Mouse (Mus musculus) mouse embryonic stem cell (cell line): ENCODE results near the gene Ankrd35.
"Not testable (repeated sequence)": the region's sequence is repeated elsewhere in the genome, so short reads cannot be mapped to it uniquely, and the experiment has no call there.

Experiments
- in situ Hi-C, 2 experiments: fragments of 300-500 bp; cut with MboI; formaldehyde crosslinking; loops; 1 replicate in 1 of 2; 3 replicates in 1 of 2; pipeline ENCODE4 v1.14.3; 2019 to 2020; ENCODE audit warnings: low sequenced_read_pairs in 2 of 2, low pct_unique_long_range_greater_than_20kb in 1 of 2, mixed read lengths in 1 of 2; ENCODE audit not compliant: unreplicated experiment in 1 of 2

Ankrd35 gene

GRCm38 (mm10) chr3:96669727-96670468, at the start of gene Ankrd35:
Gene Ankrd35 (plus strand): TSS chr3:96670131.
- in situ Hi-C loops, result no loop called here

- in situ Hi-C loops, result no loop called here
Measured at GRCm38 (mm10) chr3:96623201-96623600, 46.7 kb upstream of the Ankrd35 start.

- in situ Hi-C loops, result loop anchor here in 1 of 2 experiments (10.0 kb wide), 1 partner anchor 85 kb away; no protein-coding TSS in a partner anchor
Measured at GRCm38 (mm10) chr3:96629729-96630600, 40.0 kb upstream of the Ankrd35 start, which contains the start of gene Rbm8a. Gene Rbm8a (plus strand): TSS chr3:96629933.

GRCm38 (mm10) chr3:96632058-96632457, 37.9 kb upstream of the Ankrd35 start:
- in situ Hi-C loops, result loop anchor here in 1 of 2 experiments (10.0 kb wide), 1 partner anchor 87 kb away; no protein-coding TSS in a partner anchor

GRCm38 (mm10) chr3:96634015-96634414, 35.9 kb upstream of the Ankrd35 start:
- in situ Hi-C loops, result loop anchor here in 1 of 2 experiments (10.0 kb wide), 1 partner anchor 89 kb away; no protein-coding TSS in a partner anchor

- in situ Hi-C loops, result loop anchor here in 1 of 2 experiments (10.0 kb wide), 1 partner anchor 90 kb away; no protein-coding TSS in a partner anchor
Measured at GRCm38 (mm10) chr3:96634928-96635879, 34.7 kb upstream of the Ankrd35 start, which contains the start of the genes Pex11b and Gm42957. Gene Pex11b (plus strand): TSS chr3:96635376. Gene Gm42957 (plus strand): TSS chr3:96635474.

GRCm38 (mm10) chr3:96635906-96636305, 34.0 kb upstream of the Ankrd35 start:
- in situ Hi-C loops, result loop anchor here in 1 of 2 experiments (10.0 kb wide), 1 partner anchor 91 kb away; no protein-coding TSS in a partner anchor

GRCm38 (mm10) chr3:96636448-96636847, 33.5 kb upstream of the Ankrd35 start:
- in situ Hi-C loops, result loop anchor here in 1 of 2 experiments (10.0 kb wide), 1 partner anchor 92 kb away; no protein-coding TSS in a partner anchor

GRCm38 (mm10) chr3:96639219-96639618, 30.7 kb upstream of the Ankrd35 start:
- in situ Hi-C loops, result loop anchor here in 1 of 2 experiments (10.0 kb wide), 1 partner anchor 94 kb away; no protein-coding TSS in a partner anchor

- in situ Hi-C loops, result loop anchor here in 1 of 2 experiments (10.0 kb wide), 1 partner anchor 60 kb away; no protein-coding TSS in a partner anchor
Measured at GRCm38 (mm10) chr3:96645018-96645649, 24.8 kb upstream of the Ankrd35 start, which contains the start of gene Itga10. Gene Itga10 (plus strand): TSS chr3:96645584.

GRCm38 (mm10) chr3:96647365-96647764, 22.6 kb upstream of the Ankrd35 start:
- in situ Hi-C loops, result loop anchor here in 1 of 2 experiments (10.0 kb wide), 1 partner anchor 63 kb away; no protein-coding TSS in a partner anchor

- in situ Hi-C loops, result loop anchor here (5.0 kb wide), 1 partner anchor 41 kb away; no protein-coding TSS in a partner anchor
Measured at GRCm38 (mm10) chr3:96660901-96661300, 9.0 kb upstream of the Ankrd35 start.

GRCm38 (mm10) chr3:96662731-96663316, 7.1 kb upstream of the Ankrd35 start:
- in situ Hi-C loops, result loop anchor here (5.0 kb wide), 1 partner anchor 39 kb away; no protein-coding TSS in a partner anchor

- in situ Hi-C loops, result loop anchor here (5.0 kb wide), 1 partner anchor 39 kb away; no protein-coding TSS in a partner anchor
Measured at GRCm38 (mm10) chr3:96663432-96664239, 6.3 kb upstream of the Ankrd35 start.

GRCm38 (mm10) chr3:96665732-96666363, 4.1 kb upstream of the Ankrd35 start:
- in situ Hi-C loops, result not testable (repeated sequence)
